Mouse (Mus musculus) intestine, postnatal 0 days (tissue): ENCODE measurements at regions not wholly inside any gene's neighbourhood (a gene's known extent, or its start where the extent isn't known, plus 50 kb on each side); places are given as distances from the start of the nearest gene placed in this dataset.

Experiments used
- ATAC-seq: fragments of 200-750 bp; cut with Nextera tagmentation; 2 replicates; pipeline ENCODE4 v1.8.0; 2017; ENCODE audit warnings: mild to moderate bottlenecking, moderate TSS enrichment, moderate library complexity
- H3K27ac ChIP-seq: fragments of 300-500 bp; sonication (generic); 2 replicates; pipeline ENCODE4 v1.5.1; 2014; ENCODE audit warnings: mild to moderate bottlenecking, low read depth, low read length, moderate library complexity
- H3K27me3 ChIP-seq: fragments of 300-500 bp; sonication (generic); replicated peaks from 2 replicates; pipeline ENCODE4 v1.6.1; 2014; ENCODE audit warnings: low read length, mixed read lengths; ENCODE audit not compliant: control insufficient read depth, insufficient read depth
- H3K36me3 ChIP-seq: fragments of 300-500 bp; sonication (generic); 2 replicates; pipeline ENCODE4 v1.6.1; 2014; ENCODE audit warnings: mild to moderate bottlenecking, moderate library complexity; ENCODE audit not compliant: control insufficient read depth, insufficient read depth
- H3K4me1 ChIP-seq: fragments of 300-500 bp; sonication (generic); replicated peaks from 2 replicates; pipeline ENCODE4 v1.6.1; 2014; ENCODE audit warnings: antibody characterized with exemption, low read length, mixed read lengths; ENCODE audit not compliant: control insufficient read depth, insufficient read depth
- H3K4me2 ChIP-seq: fragments of 300-500 bp; sonication (generic); replicated peaks from 2 replicates; pipeline ENCODE4 v1.6.1; 2014; ENCODE audit warnings: low read depth, mild to moderate bottlenecking, moderate library complexity
- H3K4me3 ChIP-seq: fragments of 300-500 bp; sonication (generic); 2 replicates; pipeline ENCODE4 v1.5.1; 2014; ENCODE audit warnings: low read depth, low read length
- H3K9ac ChIP-seq: fragments of 300-500 bp; sonication (generic); 2 replicates; pipeline ENCODE4 v1.6.1; 2014; ENCODE audit warnings: mild to moderate bottlenecking, low read depth, low read length
- H3K9me3 ChIP-seq: fragments of 300-500 bp; sonication (generic); 2 replicates; pipeline ENCODE4 v1.6.1; 2016; ENCODE audit warnings: mixed run types; ENCODE audit not compliant: control insufficient read depth
- CTCF ChIP-seq: sonication (generic); IDR thresholded peaks from 2 replicates; pipeline ENCODE4 v1.5.1; 2016; ENCODE audit warnings: low read depth, mild to moderate bottlenecking, control low read depth, antibody characterized with exemption, moderate library complexity
- WGBS: fragments of 180-500 bp; shearing (Covaris S2); extraction: QIAGEN DNeasy Blood & Tissue Kit; methylation state at CpG from one replicate; pipeline ENCODE4 v1.1.7; 2014; 5-methylcytosine and 5-hydroxymethylcytosine counted together

DNA sequence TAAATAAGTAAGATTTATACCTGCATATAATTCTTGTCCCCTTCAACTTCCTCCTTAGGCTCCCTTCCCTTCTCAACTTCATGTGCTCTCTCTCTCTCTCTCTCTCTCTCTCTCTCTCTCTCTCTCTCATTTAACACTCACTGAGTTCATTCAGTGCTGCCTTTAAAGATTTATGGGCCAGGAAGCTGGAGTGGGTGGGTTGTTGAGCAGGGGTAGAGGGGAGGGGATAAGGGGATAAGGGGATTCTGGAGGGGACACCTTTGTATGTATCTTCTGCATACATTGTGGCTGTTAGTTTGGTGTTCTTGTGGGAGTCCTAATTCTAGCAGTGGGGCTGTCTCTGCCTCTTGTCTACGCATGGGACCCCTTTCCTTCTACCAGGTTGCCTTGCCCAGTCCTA lies 138.3 kb downstream of the Otol1 start:
- H3K27me3 ChIP-seq = no peaks in the 10 kb centered on the region
- H3K9ac ChIP-seq = no peak overlapping the region
- no peak overlapping the region for H3K4me3 ChIP-seq
- 63% methylated on average over 1 of the region's 1 CpGs for WGBS
- H3K4me2 ChIP-seq = no peak overlapping the region
- H3K27ac ChIP-seq = no peak overlapping the region
- H3K4me1 ChIP-seq = no peaks in the 10 kb centered on the region
- H3K36me3 ChIP-seq = no peaks in the 10 kb centered on the region
- no peaks in the 10 kb centered on the region for H3K9me3 ChIP-seq
- TF ChIP-seq CTCF = no peak
- ATAC-seq = no peak

DNA sequence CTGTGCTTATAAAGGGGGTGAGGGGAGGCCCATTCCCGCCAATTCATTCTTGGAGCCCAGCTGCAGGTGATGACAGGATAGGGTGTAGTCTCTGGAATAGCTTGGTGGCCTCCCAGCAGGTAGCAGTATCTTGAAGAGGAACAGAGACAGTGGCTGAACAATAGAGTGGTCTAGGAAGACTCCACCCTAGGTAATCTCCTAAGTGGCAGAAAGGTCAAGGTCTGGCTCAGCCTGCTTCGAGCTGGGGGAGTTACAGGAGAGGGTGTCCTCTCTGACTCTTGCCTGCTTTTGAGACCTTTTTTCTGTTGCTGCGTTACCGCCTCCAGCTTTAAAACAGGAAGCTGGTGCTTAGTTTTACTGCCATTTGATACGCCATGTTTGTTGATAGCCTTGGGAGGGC lies 143.7 kb downstream of the Otol1 start:
- H3K4me1 ChIP-seq = no peaks in the 10 kb centered on the region
- 57% methylated on average over 5 of the region's 5 CpGs for WGBS
- H3K4me3 ChIP-seq = no peak overlapping the region
- no peak overlapping the region for H3K27ac ChIP-seq
- no peaks in the 10 kb centered on the region for H3K9me3 ChIP-seq
- no peak for TF ChIP-seq CTCF
- H3K9ac ChIP-seq = no peak overlapping the region
- ATAC-seq = no peak
- no peaks in the 10 kb centered on the region for H3K36me3 ChIP-seq
- H3K4me2 ChIP-seq = no peak overlapping the region
- no peaks in the 10 kb centered on the region for H3K27me3 ChIP-seq

DNA sequence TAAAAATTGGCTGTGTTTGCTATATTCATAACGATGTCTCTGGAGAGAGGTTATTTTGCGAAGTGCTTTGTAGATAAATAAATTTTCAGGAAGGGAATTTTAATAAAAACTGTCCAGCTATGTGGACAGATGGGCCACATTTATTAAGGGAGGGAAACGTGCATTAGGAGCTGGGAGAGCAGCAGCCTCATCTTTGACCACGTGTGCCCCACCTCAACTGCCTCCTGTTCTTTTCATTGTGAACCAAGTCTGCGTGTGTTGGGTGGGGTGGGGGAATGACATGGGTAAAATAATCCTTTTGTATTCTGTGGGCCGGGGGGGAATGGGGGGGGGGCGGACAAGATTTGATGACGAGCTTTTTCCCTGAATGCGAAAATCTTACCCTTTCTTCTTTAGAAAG lies 152.6 kb downstream of the Otol1 start:
- no peak for TF ChIP-seq CTCF
- Histone ChIP-seq H3K27me3 (no peaks in the 10 kb centered on the region), H3K4me2 (no peak overlapping the region), H3K27ac (no peak overlapping the region), H3K4me1 (no peaks in the 10 kb centered on the region), H3K36me3 (no peaks in the 10 kb centered on the region), H3K9me3 (no peaks in the 10 kb centered on the region), H3K4me3 (no peak overlapping the region), H3K9ac (no peak overlapping the region)
- no peak for ATAC-seq
- WGBS = 80% methylated on average over 9 of the region's 9 CpGs

DNA sequence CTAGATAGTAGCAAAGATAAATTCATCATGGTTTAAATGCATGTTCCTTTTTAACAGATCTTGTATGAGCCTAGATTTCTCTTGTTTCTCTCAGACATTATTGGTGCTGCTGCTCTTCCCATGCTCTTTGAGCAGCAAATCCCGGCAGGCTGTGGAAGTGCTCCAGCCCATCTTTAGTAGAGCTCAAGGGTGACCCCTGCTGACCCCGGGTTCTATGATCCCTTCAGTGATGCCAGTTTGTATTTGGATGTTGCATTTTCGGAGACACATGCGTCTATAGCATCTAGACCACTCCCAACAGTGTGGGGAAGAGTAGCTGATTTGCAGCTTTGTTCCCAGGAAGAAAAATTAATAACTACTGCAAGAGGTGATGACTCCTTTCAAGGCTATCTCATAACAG lies 164.3 kb downstream of the Otol1 start:
- TF ChIP-seq CTCF = no peak
- no peaks in the 10 kb centered on the region for H3K27me3 ChIP-seq
- H3K9ac ChIP-seq = no peak overlapping the region
- H3K9me3 ChIP-seq = no peaks in the 10 kb centered on the region
- ATAC-seq = no peak
- WGBS = 52% methylated on average over 4 of the region's 4 CpGs
- no peak overlapping the region for H3K4me2 ChIP-seq
- H3K27ac ChIP-seq = no peak overlapping the region
- H3K4me1 ChIP-seq = no peaks in the 10 kb centered on the region
- no peaks in the 10 kb centered on the region for H3K36me3 ChIP-seq
- H3K4me3 ChIP-seq = no peak overlapping the region

DNA sequence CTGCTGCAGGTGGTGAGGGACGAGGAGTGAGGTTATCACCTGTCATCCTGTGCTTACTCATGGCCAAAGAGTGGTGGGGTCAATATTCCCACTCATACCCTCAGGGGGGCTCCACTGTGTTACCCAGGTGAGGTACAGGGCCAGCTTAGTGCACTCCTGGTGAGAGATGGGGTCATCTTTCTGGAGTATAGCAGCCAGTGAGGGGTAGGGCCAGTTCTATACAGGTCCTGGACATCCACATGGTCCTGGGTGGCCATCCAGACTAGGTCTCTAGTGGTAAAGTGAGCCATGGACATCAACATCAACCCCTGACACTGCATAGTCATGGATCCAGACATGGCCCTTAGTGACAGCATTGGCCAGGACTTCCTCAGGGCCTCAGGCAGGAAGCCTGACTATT lies 169.0 kb downstream of the Otol1 start:
- H3K36me3 ChIP-seq = no peaks in the 10 kb centered on the region
- no peak overlapping the region for H3K4me2 ChIP-seq
- H3K27ac ChIP-seq = no peak overlapping the region
- ATAC-seq = no peak
- WGBS = 82% methylated on average over 1 of the region's 1 CpGs
- H3K27me3 ChIP-seq = no peaks in the 10 kb centered on the region
- TF ChIP-seq CTCF = no peak
- H3K4me1 ChIP-seq = no peaks in the 10 kb centered on the region
- H3K9me3 ChIP-seq = no peaks in the 10 kb centered on the region
- H3K4me3 ChIP-seq = no peak overlapping the region
- no peak overlapping the region for H3K9ac ChIP-seq

DNA sequence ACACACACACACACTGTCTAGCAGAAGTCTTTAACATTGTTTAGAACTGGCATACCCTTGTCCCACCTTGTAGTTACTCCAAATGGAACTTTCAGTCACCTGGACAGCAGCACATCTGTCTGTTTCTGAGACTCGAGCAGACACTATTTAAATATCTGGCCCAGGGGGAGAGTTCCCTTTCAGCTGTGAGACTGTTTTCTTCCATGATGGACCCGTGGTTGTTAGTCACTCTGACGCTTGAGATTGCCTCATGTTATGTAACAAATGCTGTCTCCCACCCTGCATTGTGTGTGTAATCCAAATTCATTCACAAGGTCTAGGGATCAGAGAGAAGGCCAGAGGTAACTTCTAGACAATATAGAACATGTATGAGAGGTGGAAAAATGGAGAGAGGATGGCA lies 174.2 kb downstream of the Otol1 start:
- Histone ChIP-seq H3K4me3 (no peak overlapping the region), H3K36me3 (no peaks in the 10 kb centered on the region), H3K4me2 (no peak overlapping the region), H3K27me3 (no peaks in the 10 kb centered on the region), H3K9ac (no peak overlapping the region), H3K4me1 (no peaks in the 10 kb centered on the region), H3K9me3 (no peaks in the 10 kb centered on the region), H3K27ac (no peak overlapping the region)
- no peak for TF ChIP-seq CTCF
- ATAC-seq = no peak
- WGBS = 61% methylated on average over 3 of the region's 3 CpGs

DNA sequence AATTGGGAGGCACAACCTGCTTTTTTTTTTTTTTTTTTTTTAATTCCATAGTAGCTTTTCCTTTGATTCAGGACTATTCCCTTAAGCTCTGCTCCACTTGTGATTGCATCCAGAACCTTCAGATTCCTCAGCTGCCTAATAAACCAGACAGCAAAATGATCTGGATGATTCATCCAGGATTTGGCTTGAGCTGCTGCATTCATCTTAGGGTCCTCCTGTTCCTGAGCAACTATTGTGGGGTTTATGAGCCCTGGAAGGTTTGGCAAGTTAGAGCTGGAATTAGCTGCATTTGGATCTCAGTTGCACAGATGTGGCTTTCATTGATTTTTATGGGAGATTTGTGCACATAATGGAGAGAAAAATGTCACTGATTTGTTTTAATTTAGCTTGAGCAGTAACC lies 183.3 kb downstream of the Otol1 start:
- no peak overlapping the region for H3K9ac ChIP-seq
- H3K4me3 ChIP-seq = no peak overlapping the region
- no peak overlapping the region for H3K4me2 ChIP-seq
- no peak overlapping the region for H3K27ac ChIP-seq
- no peaks in the 10 kb centered on the region for H3K27me3 ChIP-seq
- no peak for TF ChIP-seq CTCF
- no peaks in the 10 kb centered on the region for H3K4me1 ChIP-seq
- H3K9me3 ChIP-seq = no peaks in the 10 kb centered on the region
- ATAC-seq = no peak
- no peaks in the 10 kb centered on the region for H3K36me3 ChIP-seq
